Mouse (Mus musculus) kidney, embryonic 15.5 days (tissue): ENCODE data around the gene P2ry10b. TPM values are rescaled to one million over a fixed set of nuclear protein-coding genes. Genes with fewer than 3 reads are reported as not detected.

ENCODE experiments used
- ATAC-seq: fragments of 200-750 bp; cut with Nextera tagmentation; replicated peaks from 2 replicates; pipeline ENCODE4 v1.8.0; 2017; ENCODE audit warnings: moderate TSS enrichment; ENCODE audit not compliant: low FRiP score
- H3K27ac ChIP-seq: fragments of 300-500 bp; sonication (generic); 2 replicates; pipeline ENCODE4 v1.5.1; 2015; ENCODE audit warnings: mild to moderate bottlenecking, inconsistent platforms
- H3K27me3 ChIP-seq: fragments of 300-500 bp; sonication (generic); 2 replicates; pipeline ENCODE4 v1.6.1; 2015; ENCODE audit warnings: inconsistent platforms
- H3K36me3 ChIP-seq: fragments of 300-500 bp; sonication (generic); 2 replicates; pipeline ENCODE4 v1.6.1; 2015; ENCODE audit warnings: inconsistent platforms
- H3K4me1 ChIP-seq: fragments of 300-500 bp; sonication (generic); 2 replicates; pipeline ENCODE4 v1.6.1; 2015; ENCODE audit warnings: inconsistent platforms
- H3K4me2 ChIP-seq: fragments of 300-500 bp; sonication (generic); 2 replicates; pipeline ENCODE4 v1.6.1; 2015; ENCODE audit warnings: moderate library complexity, mild to moderate bottlenecking, inconsistent platforms
- H3K4me3 ChIP-seq: fragments of 300-500 bp; sonication (generic); replicated peaks from 2 replicates; pipeline ENCODE4 v1.5.1; 2015; ENCODE audit warnings: mild to moderate bottlenecking, inconsistent platforms
- H3K9ac ChIP-seq: fragments of 300-500 bp; sonication (generic); 2 replicates; pipeline ENCODE4 v1.6.1; 2015; ENCODE audit warnings: mild to moderate bottlenecking, inconsistent platforms
- H3K9me3 ChIP-seq: fragments of 300-500 bp; sonication (generic); replicated peaks from 2 replicates; pipeline ENCODE4 v1.6.1; 2016; ENCODE audit warnings: inconsistent platforms
- WGBS: fragments of 180-500 bp; shearing (Covaris S2); methylation state at CpG from one replicate; pipeline ENCODE4 v1.1.7; 2015; ENCODE audit warnings: mixed read lengths; 5-methylcytosine and 5-hydroxymethylcytosine counted together
- polyA plus RNA-seq: library from polyadenylated mRNA; unstranded; fragments of >200 nt; fragmentation: Nextera tagmentation; extraction: Ambion mirVana; gene quantifications from 2 replicates; pipeline ENCODE4 v1.2.1, GENCODE M21; 2015

P2ry10b gene
- 0.74 and 0.93 TPM in 2 replicates for polyA plus RNA-seq

- Histone ChIP-seq H3K9me3 (no peaks in the 10 kb centered on the region), H3K36me3 (no peaks in the 10 kb centered on the region), H3K27ac (no peak within 1 kb of the TSS), H3K4me1 (no peaks in the 10 kb centered on the region), H3K27me3 (peaks cover 4% of the 10 kb centered on the region; the same call in 1 of the 2 replicates), H3K4me2 (no peak within 1 kb of the TSS), H3K9ac (no peak within 1 kb of the TSS), H3K4me3 (no peak within 1 kb of the TSS)
- ATAC-seq: no peak
- 81% methylated on average over 3 of the region's 3 CpGs for WGBS
These were observed at the start of gene P2ry10b for GRCm38 (mm10) chrX:107148681-107149080. Gene P2ry10b, plus strand, starts transcription at chrX:107148927.

GRCm38 (mm10) chrX:107116333-107116732 is 32.4 kb upstream of the P2ry10b start:
- Histone ChIP-seq H3K9me3 (no peaks in the 10 kb centered on the region; the same call in 1 of the 2 replicates), H3K36me3 (no peaks in the 10 kb centered on the region), H3K9ac (no peak overlapping the region), H3K27me3 (peaks cover 3% of the 10 kb centered on the region; the same call in 1 of the 2 replicates), H3K27ac (no peak overlapping the region), H3K4me3 (no peak overlapping the region), H3K4me1 (no peaks in the 10 kb centered on the region), H3K4me2 (no peak overlapping the region)
- 89% methylated on average over 1 of the region's 1 CpGs for WGBS
- no peak for ATAC-seq

GRCm38 (mm10) chrX:107116987-107117386 is 31.7 kb upstream of the P2ry10b start:
- no peaks in the 10 kb centered on the region; the same call in 1 of the 2 replicates for H3K9me3 ChIP-seq
- no peak overlapping the region for H3K27ac ChIP-seq

GRCm38 (mm10) chrX:107143184-107143583 is 5.5 kb upstream of the P2ry10b start:
- ATAC-seq: no peak
- Histone ChIP-seq H3K4me3 (no peak overlapping the region), H3K4me1 (no peaks in the 10 kb centered on the region), H3K27ac (no peak overlapping the region), H3K27me3 (no peaks in the 10 kb centered on the region), H3K4me2 (no peak overlapping the region), H3K9ac (no peak overlapping the region), H3K36me3 (no peaks in the 10 kb centered on the region), H3K9me3 (no peaks in the 10 kb centered on the region)
- WGBS: 76% methylated on average over 3 of the region's 3 CpGs

More at GRCm38 (mm10) chrX:107116987-107117386, 31.7 kb upstream of the P2ry10b start:
- H3K27me3 ChIP-seq: peaks cover 3% of the 10 kb centered on the region; the same call in 1 of the 2 replicates
- H3K4me2 ChIP-seq: no peak overlapping the region
- ATAC-seq: no peak
- H3K36me3 ChIP-seq: no peaks in the 10 kb centered on the region
- no peak overlapping the region for H3K4me3 ChIP-seq
- H3K9ac ChIP-seq: no peak overlapping the region
- 78% methylated on average over 1 of the region's 1 CpGs for WGBS
- H3K4me1 ChIP-seq: no peaks in the 10 kb centered on the region

GRCm38 (mm10) chrX:107143930-107144329 is 4.8 kb upstream of the P2ry10b start:
- Histone ChIP-seq H3K36me3 (no peaks in the 10 kb centered on the region), H3K4me1 (no peaks in the 10 kb centered on the region), H3K4me3 (no peak overlapping the region), H3K4me2 (no peak overlapping the region), H3K27ac (no peak overlapping the region), H3K27me3 (no peaks in the 10 kb centered on the region), H3K9me3 (no peaks in the 10 kb centered on the region), H3K9ac (no peak overlapping the region)
- ATAC-seq: no peak
- WGBS: 66% methylated on average over 2 of the region's 2 CpGs

- H3K4me3 ChIP-seq: no peak overlapping the region
- WGBS: 62% methylated on average over 4 of the region's 4 CpGs
- ATAC-seq: no peak
These were observed 765 bp downstream of the P2ry10b start for GRCm38 (mm10) chrX:107149391-107149993.

GRCm38 (mm10) chrX:107150027-107150426 is 1.3 kb downstream of the P2ry10b start:
- WGBS: 63% methylated on average over 5 of the region's 5 CpGs
- Histone ChIP-seq H3K27me3 (peaks cover 4% of the 10 kb centered on the region; the same call in 1 of the 2 replicates), H3K9me3 (no peaks in the 10 kb centered on the region), H3K36me3 (no peaks in the 10 kb centered on the region), H3K4me3 (no peak overlapping the region), H3K27ac (no peak overlapping the region), H3K9ac (no peak overlapping the region), H3K4me2 (no peak overlapping the region), H3K4me1 (no peaks in the 10 kb centered on the region)
- no peak for ATAC-seq

More at GRCm38 (mm10) chrX:107149391-107149993, 765 bp downstream of the P2ry10b start:
- peaks cover 4% of the 10 kb centered on the region; the same call in 1 of the 2 replicates for H3K27me3 ChIP-seq
- no peaks in the 10 kb centered on the region for H3K9me3 ChIP-seq
- H3K9ac ChIP-seq: no peak overlapping the region
- no peak overlapping the region for H3K4me2 ChIP-seq
- no peak overlapping the region for H3K27ac ChIP-seq
- no peaks in the 10 kb centered on the region for H3K36me3 ChIP-seq
- H3K4me1 ChIP-seq: no peaks in the 10 kb centered on the region

GRCm38 (mm10) chrX:107150752-107151515 is 2.2 kb downstream of the P2ry10b start:
- Histone ChIP-seq H3K27ac (0 out of 2 replicates have a peak overlapping the region, but pooled peaks have one; percentile 4), H3K9me3 (no peaks in the 10 kb centered on the region), H3K9ac (no peak overlapping the region), H3K4me3 (no peak overlapping the region), H3K36me3 (no peaks in the 10 kb centered on the region), H3K4me2 (no peak overlapping the region), H3K4me1 (no peaks in the 10 kb centered on the region), H3K27me3 (peaks cover 4% of the 10 kb centered on the region; the same call in 1 of the 2 replicates)
- no peak for ATAC-seq
- WGBS: 67% methylated on average over 4 of the region's 4 CpGs

GRCm38 (mm10) chrX:107156021-107156420 is 7.3 kb downstream of the P2ry10b start:
- Histone ChIP-seq H3K27me3 (0 out of 2 replicates have a peak, but pooled peaks cover under 1% of the 10 kb centered on the region), H3K9ac (no peak overlapping the region), H3K4me3 (no peak overlapping the region), H3K36me3 (no peaks in the 10 kb centered on the region), H3K4me2 (no peak overlapping the region), H3K9me3 (no peaks in the 10 kb centered on the region), H3K27ac (no peak overlapping the region), H3K4me1 (no peaks in the 10 kb centered on the region)
- 65% methylated on average over 2 of the region's 2 CpGs for WGBS
- ATAC-seq: no peak

GRCm38 (mm10) chrX:107160496-107160895 is 11.8 kb downstream of the P2ry10b start:
- Histone ChIP-seq H3K4me2 (no peak overlapping the region), H3K4me1 (no peaks in the 10 kb centered on the region), H3K36me3 (no peaks in the 10 kb centered on the region), H3K4me3 (no peak overlapping the region), H3K9ac (no peak overlapping the region), H3K27ac (no peak overlapping the region), H3K27me3 (no peaks in the 10 kb centered on the region), H3K9me3 (no peaks in the 10 kb centered on the region)
- no peak for ATAC-seq

- H3K4me3 ChIP-seq: no peak overlapping the region
- H3K36me3 ChIP-seq: no peaks in the 10 kb centered on the region
- H3K4me2 ChIP-seq: no peak overlapping the region
- H3K9me3 ChIP-seq: no peaks in the 10 kb centered on the region
- H3K4me1 ChIP-seq: no peaks in the 10 kb centered on the region
- H3K9ac ChIP-seq: no peak overlapping the region
- H3K27me3 ChIP-seq: no peaks in the 10 kb centered on the region
- H3K27ac ChIP-seq: no peak overlapping the region
- WGBS: 13% methylated on average over 1 of the region's 1 CpGs
- no peak for ATAC-seq
These were observed 19.6 kb downstream of the P2ry10b start for GRCm38 (mm10) chrX:107168281-107168680.

- ATAC-seq: no peak
- no peak overlapping the region for H3K27ac ChIP-seq
- H3K4me3 ChIP-seq: no peak overlapping the region
- H3K9me3 ChIP-seq: no peaks in the 10 kb centered on the region
- no peaks in the 10 kb centered on the region for H3K27me3 ChIP-seq
- no peaks in the 10 kb centered on the region for H3K36me3 ChIP-seq
- H3K4me2 ChIP-seq: no peak overlapping the region
- no peaks in the 10 kb centered on the region for H3K4me1 ChIP-seq
- H3K9ac ChIP-seq: no peak overlapping the region
These were observed 20.4 kb downstream of the P2ry10b start for GRCm38 (mm10) chrX:107169128-107169527.
